Mouse (Mus musculus) E14TG2a.4 (cell line): ENCODE data around the gene Rc3h2.
A peak's percentile ranks its signal among the peaks of the same experiment; 100 is the strongest.

Experiments used
- H3K27me3 ChIP-seq: 2 replicates; pipeline ENCODE4 v1.6.1; 2014; ENCODE audit warnings: low read length, control low read depth; ENCODE audit not compliant: insufficient read depth
- H3K36me3 ChIP-seq: 2 replicates; pipeline ENCODE4 v1.6.1; 2014; ENCODE audit warnings: low read length, control low read depth; ENCODE audit not compliant: insufficient read depth
- H3K4me1 ChIP-seq: replicated peaks from 2 replicates; pipeline ENCODE4 v1.6.1; 2014; ENCODE audit warnings: low read depth, low read length, control low read depth
- H3K4me3 ChIP-seq: replicated peaks from 2 replicates; pipeline ENCODE4 v1.5.1; 2014; ENCODE audit warnings: mild to moderate bottlenecking, low read length
- H3K9me3 ChIP-seq: 2 replicates; pipeline ENCODE4 v1.6.1; 2014; ENCODE audit warnings: low read length, control low read depth
- CTCF ChIP-seq: conservative IDR thresholded peaks from 2 replicates; pipeline ENCODE4 v1.5.1; 2014; ENCODE audit warnings: low read length
- NANOG ChIP-seq: IDR thresholded peaks from 2 replicates; pipeline ENCODE4 v1.6.1; 2014; ENCODE audit warnings: borderline replicate concordance, low read length, mixed read lengths
- POU5F1 ChIP-seq: IDR thresholded peaks from 2 replicates; pipeline ENCODE4 v1.6.1; 2014; ENCODE audit warnings: low read length, borderline replicate concordance

Gene Rc3h2

DNA sequence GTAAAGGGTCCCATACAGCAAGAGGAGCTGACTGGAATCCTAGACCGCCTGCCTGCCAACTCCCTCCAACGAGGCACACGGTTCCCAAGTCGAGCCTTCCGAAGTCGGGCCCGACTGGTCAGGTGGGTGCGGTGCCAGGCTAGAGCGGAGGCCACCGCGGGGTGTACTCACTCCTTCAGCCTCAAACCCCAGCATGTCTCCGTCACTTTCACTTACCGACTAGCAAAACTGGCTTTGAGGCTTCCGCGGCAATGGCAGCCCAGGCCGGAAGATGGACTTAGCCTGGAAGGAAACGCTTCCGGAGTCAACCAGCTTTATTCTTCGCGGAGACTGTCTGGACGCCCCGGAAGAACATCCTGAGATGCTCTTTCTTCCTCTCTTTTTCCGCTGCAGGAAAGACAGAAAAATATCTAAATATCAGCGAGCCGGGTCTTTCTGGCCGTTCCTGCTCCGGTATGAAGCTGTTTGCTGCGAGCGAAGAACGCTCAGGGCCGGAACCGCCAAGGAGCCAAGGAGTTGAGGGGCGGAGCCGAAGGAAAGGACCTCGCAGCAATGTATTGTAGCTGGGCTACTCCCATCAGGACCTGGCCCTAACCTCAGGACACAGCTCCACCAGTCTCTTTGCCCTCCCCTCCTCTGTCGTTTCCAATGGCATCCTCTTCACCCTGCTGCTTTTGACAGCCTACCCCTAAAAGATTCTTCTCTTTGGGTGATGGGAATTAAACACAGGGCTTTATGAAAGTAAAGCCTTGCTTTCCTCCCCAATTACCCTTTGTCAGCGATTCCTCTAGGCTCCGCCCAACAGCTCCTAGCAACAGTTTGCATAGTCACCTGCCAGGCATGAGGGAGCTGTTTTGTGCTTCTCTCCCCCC, 8.1 kb upstream of the Rc3h2 start:
- TF ChIP-seq NANOG: no peak
- TF ChIP-seq POU5F1: no peak
- no peak for TF ChIP-seq CTCF
- H3K27me3 ChIP-seq: no peaks in the 10 kb centered on the region
- peaks cover 40% of the 10 kb centered on the region for H3K4me1 ChIP-seq
- peak overlapping the region; percentile 97 for H3K4me3 ChIP-seq
- no peaks in the 10 kb centered on the region for H3K9me3 ChIP-seq
- peaks cover 54% of the 10 kb centered on the region for H3K36me3 ChIP-seq

DNA sequence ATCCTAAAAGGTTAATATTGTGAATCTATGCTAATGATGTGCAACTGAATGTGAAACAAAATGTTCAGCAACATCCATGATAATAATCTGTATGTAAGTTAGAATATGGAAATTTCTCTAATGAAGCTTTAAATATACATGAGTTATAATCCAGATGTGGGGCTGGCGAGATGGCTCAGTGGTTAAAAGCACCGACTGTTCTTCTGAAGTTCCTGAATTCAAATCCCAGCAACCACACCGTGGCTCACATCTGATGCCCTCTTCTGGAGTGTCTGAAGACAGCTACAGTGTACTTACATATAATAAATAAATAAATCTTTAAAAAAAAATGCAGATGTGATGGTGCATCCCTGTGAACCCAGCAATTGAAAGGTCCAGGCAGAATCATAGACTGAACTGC, 968 bp upstream of the Rc3h2 start:
- Histone ChIP-seq H3K27me3 (no peaks in the 10 kb centered on the region), H3K36me3 (peaks cover 27% of the 10 kb centered on the region), H3K9me3 (no peaks in the 10 kb centered on the region), H3K4me3 (no peak overlapping the region), H3K4me1 (peaks cover 30% of the 10 kb centered on the region)
- TF ChIP-seq CTCF (no peak), POU5F1 (no peak), NANOG (no peak)

DNA sequence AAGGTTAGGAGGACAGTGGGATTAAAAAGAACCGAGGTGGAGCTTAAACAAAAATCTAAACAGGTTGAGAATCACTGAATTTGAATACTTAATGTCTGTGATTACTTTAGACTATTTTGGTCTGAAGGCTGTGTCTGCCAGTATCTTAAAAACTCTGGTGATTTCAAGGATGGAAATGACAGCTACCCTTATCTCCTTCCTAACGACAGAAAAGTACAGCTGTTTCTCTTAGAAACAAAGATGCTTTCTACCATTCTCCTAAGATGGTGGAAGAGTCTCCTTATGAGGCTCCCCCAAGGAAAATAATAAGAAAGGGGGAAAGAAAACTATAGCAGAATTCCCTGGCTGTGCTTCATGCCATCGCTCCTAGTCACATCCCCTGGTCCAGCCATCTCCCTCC, 800 bp downstream of the Rc3h2 start:
- Histone ChIP-seq H3K27me3 (no peaks in the 10 kb centered on the region), H3K36me3 (peaks cover 9% of the 10 kb centered on the region; the same call in 1 of the 2 replicates), H3K4me3 (peak overlapping the region; percentile 88), H3K4me1 (peaks cover 19% of the 10 kb centered on the region), H3K9me3 (no peaks in the 10 kb centered on the region)
- TF ChIP-seq POU5F1: no peak
- no peak for TF ChIP-seq CTCF
- TF ChIP-seq NANOG: no peak

DNA sequence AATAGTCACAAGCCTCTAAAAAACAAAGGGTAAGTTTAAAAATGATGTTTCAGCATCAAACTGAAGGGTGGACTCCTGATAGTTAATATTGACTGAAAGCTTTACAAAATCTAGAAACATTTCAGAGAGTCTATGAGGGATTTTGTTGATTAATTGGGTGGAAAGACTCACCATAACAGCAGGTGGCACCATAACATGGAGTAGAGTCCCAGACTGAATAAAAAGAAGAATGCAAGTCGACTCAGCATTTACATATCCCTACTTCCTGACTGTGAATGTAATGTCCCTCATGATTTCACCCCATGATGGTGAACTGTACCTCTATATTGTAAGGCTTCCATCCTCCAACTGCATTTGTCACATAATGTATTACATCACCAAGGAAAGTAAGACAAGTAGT, 27.2 kb downstream of the Rc3h2 start:
- H3K4me1 ChIP-seq: peaks cover 4% of the 10 kb centered on the region; the same call in 1 of the 2 replicates
- no peak for TF ChIP-seq CTCF
- no peak for TF ChIP-seq NANOG
- TF ChIP-seq POU5F1: no peak
- no peaks in the 10 kb centered on the region for H3K27me3 ChIP-seq
- no peaks in the 10 kb centered on the region for H3K9me3 ChIP-seq
- H3K4me3 ChIP-seq: no peak overlapping the region
- H3K36me3 ChIP-seq: peaks cover 57% of the 10 kb centered on the region

DNA sequence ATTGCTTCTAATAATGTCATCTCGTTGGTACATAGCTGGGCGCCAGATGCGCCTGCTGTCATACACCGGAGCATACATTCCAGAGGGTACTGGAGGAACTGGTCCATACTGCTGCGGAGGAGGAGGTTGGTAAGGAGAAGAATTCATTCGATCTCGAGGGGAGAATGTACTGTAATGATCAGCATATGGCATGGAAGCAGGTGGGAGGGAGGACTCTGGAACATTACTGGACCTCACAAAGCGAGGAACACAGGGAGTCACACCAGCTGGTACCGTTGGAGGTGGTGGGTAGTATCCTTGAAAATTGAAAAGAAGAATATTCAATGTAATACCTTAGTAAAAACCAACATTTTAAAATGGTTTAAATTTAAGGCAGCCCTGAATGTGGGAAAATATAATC, 39.8 kb downstream of the Rc3h2 start:
- H3K4me3 ChIP-seq: no peak overlapping the region
- no peaks in the 10 kb centered on the region for H3K27me3 ChIP-seq
- H3K36me3 ChIP-seq: peaks cover 63% of the 10 kb centered on the region
- no peak for TF ChIP-seq POU5F1
- no peak for TF ChIP-seq CTCF
- TF ChIP-seq NANOG: no peak
- H3K9me3 ChIP-seq: no peaks in the 10 kb centered on the region
- H3K4me1 ChIP-seq: no peaks in the 10 kb centered on the region

DNA sequence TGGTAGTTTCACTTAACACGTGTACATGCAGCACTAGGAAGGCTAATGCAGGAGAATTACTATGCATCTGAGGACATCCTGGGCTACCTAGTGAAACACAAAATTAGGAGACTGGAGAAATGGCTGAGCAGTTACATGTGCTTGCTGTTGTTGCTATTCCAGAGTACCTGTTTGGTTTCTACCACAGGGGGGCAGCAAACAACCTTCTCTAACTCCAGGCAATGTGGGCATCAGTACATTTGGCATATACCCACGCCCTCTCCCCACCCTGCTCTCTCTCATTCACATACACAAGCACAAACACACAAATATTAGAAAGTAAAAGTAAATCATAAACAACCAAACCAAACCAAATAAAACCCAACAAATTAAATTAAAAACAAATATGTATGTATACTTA, 42.5 kb downstream of the Rc3h2 start:
- H3K4me1 ChIP-seq: no peaks in the 10 kb centered on the region
- peaks cover 78% of the 10 kb centered on the region for H3K36me3 ChIP-seq
- no peak for TF ChIP-seq NANOG
- TF ChIP-seq CTCF: peak; percentile 47
- no peak overlapping the region for H3K4me3 ChIP-seq
- no peaks in the 10 kb centered on the region for H3K27me3 ChIP-seq
- no peaks in the 10 kb centered on the region for H3K9me3 ChIP-seq

DNA sequence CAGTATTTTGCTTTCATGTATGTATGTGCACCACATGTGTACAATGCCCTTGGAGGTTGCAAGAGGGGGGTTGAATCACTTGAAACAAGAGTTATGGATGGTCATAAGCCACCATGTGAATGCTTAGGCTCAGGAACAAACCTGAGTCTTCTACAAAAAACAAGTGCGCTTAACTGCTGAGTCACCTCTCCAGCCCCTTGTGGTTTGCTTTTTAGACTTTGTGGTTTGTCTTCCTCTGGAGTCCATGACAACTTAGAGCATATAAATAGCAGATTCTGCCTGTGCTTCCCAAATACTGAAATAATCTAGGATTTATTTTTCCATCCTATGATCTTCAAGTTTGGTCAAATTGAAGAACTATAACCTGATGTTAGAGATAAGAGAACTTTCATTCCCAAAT, 46.7 kb downstream of the Rc3h2 start:
- Histone ChIP-seq H3K27me3 (no peaks in the 10 kb centered on the region), H3K4me3 (no peak overlapping the region), H3K4me1 (no peaks in the 10 kb centered on the region), H3K36me3 (peaks cover 62% of the 10 kb centered on the region), H3K9me3 (no peaks in the 10 kb centered on the region)
- TF ChIP-seq NANOG (no peak), CTCF (no peak), POU5F1 (no peak)

DNA sequence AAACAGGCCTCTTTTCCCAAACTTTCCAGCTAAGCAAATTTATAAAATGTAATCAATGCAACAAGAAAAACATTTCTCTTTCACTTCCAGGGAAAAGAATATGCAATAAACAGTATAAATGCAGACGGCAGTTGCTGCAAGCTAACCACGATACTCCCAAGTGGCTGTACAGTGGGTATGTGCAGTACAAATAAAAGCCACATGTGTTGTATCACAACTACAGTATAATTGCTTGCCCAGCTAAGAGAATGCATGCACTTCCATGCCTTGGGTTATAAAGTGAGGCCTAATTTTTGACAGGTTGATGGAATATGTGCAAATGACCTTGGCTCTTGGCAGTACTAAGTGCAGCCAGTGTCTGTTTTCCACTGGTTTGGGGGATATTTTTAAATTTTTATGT, 52.1 kb downstream of the Rc3h2 start:
- H3K36me3 ChIP-seq: peaks cover 18% of the 10 kb centered on the region
- no peaks in the 10 kb centered on the region for H3K9me3 ChIP-seq
- no peak overlapping the region for H3K4me3 ChIP-seq
- TF ChIP-seq POU5F1: no peak
- no peak for TF ChIP-seq CTCF
- no peak for TF ChIP-seq NANOG
- H3K27me3 ChIP-seq: no peaks in the 10 kb centered on the region
- H3K4me1 ChIP-seq: no peaks in the 10 kb centered on the region; the same call in 1 of the 2 replicates

DNA sequence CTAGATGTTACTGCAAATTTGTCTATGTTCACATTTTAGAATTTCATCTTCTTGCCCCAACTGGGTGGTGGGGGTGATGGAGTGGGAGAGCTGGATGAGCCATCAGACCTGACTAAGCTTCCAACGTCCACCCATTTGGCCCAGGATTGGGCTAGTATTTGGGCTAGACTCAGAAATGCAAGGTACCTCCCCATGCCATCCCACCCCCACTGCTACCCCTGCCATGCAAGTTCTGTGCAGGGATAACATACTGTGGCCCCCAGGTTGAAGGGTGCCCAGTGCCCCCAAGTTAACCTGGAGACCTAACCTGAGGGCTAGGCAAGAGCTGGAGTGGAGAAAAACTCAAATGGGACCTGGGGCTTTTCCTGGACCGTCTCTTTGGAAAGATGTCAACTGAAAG, 62.8 kb downstream of the Rc3h2 start:
- no peaks in the 10 kb centered on the region for H3K27me3 ChIP-seq
- peak overlapping the region; percentile 85; the same call in 1 of the 2 replicates for H3K4me3 ChIP-seq
- peaks cover 29% of the 10 kb centered on the region for H3K36me3 ChIP-seq
- no peak for TF ChIP-seq NANOG
- no peak for TF ChIP-seq POU5F1
- TF ChIP-seq CTCF: no peak
- H3K9me3 ChIP-seq: peaks cover 37% of the 10 kb centered on the region
- peaks cover 8% of the 10 kb centered on the region; the same call in 1 of the 2 replicates for H3K4me1 ChIP-seq
